Mouse (Mus musculus) cerebellum, postnatal 4 days (tissue): ENCODE data around the gene Ndufv1.
A peak's percentile ranks its signal among the peaks of the same experiment; 100 is the strongest.
"Not testable (repeated sequence)": the region's sequence is repeated elsewhere in the genome, so short reads cannot be mapped to it uniquely, and the experiment has no call there.

Experiments used
- DNase-seq, 2 experiments: peaks; one replicate each; pipeline ENCODE4 v3.0.0; 2022; ENCODE audit warnings: low spot score in 2 of 2, mixed read lengths in 1 of 2

The Ndufv1 gene

GRCm38 (mm10) chr19:4012432-4013022, at the start of gene Ndufv1:
TSS of gene Ndufv1 (minus strand) at chr19:4012806.
- peak; percentile 90 to 93 for DNase-seq

- no peak for DNase-seq
Observed at GRCm38 (mm10) chr19:4060899-4061465, 48.4 kb upstream of the Ndufv1 start.

- DNase-seq, result not testable (repeated sequence)
Observed at GRCm38 (mm10) chr19:4060044-4060898, 47.7 kb upstream of the Ndufv1 start.

- no peak for DNase-seq
Observed at GRCm38 (mm10) chr19:4059069-4059740, 46.6 kb upstream of the Ndufv1 start, which contains the start of gene Gstp3. TSS of gene Gstp3 (minus strand) at chr19:4059569.

DNA sequence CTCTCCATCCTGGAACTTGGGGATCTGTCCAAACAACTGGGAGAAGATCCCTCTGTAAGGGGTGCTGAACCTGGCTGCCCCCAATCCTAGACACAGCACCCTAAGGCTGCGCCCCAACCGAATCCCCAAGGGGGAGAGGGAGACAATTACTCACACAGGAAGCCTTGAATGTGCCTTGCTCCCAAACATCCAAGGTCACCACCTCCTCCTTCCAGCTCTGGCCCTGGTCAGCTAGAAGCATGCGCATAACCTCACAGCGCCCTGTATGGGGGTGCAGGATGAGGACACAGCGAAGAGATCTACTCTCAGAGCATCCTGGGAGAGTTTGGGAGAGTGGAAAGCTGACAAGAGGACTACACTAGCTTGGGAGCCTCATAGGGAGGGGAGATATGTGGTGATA, 46.0 kb upstream of the Ndufv1 start:
- DNase-seq, result no peak

- no peak for DNase-seq
Observed at GRCm38 (mm10) chr19:4057962-4058361, 45.4 kb upstream of the Ndufv1 start.

- no peak for DNase-seq
Observed at GRCm38 (mm10) chr19:4057389-4057788, 44.8 kb upstream of the Ndufv1 start.

DNA sequence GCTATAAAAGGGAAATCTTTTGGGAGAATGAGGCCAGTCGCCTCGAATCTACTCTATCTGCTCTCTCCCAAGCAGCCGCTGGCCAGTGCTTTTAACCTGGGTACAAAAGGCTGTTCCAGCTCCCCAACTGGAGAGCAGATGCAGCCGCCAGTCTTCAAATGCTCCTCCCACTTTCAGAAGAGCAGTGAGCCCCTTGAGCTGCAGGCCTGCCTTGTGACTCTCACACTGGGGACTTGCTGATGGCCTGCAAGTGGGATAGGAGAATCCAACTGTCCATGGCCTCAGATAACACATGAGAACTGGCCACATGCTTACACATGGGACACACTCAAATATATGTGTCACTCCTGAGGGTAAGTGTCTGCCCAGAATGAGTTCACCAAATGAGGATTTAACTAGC, 44.1 kb upstream of the Ndufv1 start:
- DNase-seq, result no peak

DNA sequence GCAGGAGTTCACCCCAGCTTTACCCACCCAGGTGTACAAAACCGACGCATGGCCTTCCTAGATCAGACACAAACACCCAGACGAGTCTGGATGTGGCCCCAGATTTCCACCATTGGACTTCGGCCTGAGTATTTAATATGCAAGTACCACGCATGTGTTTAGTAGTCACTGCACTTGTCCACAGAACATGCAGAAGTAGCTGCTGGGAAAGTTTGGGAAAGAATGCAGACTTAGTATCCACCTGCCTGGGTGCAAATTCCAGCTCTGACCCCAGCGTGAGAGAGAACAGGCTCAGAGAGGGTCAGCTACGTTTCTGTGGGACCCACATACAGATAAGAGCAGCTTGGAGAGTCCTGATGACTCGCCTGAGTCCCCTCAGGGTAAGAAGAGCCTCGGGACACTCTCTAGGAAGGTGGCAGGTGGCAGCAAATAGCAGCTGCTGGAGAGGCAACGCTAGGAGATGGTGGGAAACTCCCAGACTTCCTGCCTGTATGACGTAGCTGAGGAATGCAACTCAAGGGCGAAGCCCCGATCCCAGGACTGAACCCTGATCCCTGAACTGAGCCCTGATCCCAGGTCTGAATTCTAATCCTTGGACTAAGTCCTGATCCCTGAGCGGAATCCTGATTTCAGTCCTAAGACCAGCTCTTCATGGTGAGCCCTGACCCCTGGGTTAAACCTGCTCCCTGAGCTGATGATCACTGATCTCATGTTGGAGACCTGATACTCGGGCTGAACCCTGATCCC, 43.5 kb upstream of the Ndufv1 start:
- no peak for DNase-seq

DNA sequence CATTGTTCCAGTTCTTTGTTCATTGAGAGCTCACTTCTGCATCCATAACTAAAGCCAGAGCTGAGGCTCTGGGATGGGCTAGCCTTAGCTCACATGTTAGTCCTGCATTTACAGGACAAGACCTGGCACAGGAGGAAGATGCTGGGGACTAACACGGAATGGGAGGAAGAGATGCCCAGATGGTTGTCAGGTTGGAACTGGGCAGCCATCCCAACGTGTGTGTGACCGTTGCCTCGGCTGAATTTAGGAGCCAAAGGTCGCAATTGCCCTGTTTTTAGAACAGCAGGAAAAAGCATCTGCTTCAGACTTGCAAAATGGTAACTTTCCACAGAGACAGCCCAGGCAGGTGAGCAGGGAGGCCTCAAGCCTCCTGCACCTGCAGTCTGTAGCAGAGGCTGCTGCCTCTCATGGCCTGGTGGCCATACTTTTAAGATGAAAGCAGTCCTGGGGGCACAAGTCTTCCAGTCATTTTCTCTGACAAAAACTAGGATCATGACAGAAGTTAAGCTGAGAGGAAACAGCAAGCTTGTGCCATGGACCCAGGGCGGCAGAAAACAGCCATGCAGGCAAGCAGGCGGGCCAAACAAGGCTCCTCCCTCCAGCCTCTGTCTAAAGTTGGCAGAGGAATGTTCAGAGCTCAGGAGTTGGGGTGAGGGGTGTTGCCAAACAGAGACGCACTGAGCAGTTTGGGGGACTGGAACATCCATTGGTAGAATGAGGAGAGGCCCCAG, 42.8 kb upstream of the Ndufv1 start:
- no peak for DNase-seq

DNA sequence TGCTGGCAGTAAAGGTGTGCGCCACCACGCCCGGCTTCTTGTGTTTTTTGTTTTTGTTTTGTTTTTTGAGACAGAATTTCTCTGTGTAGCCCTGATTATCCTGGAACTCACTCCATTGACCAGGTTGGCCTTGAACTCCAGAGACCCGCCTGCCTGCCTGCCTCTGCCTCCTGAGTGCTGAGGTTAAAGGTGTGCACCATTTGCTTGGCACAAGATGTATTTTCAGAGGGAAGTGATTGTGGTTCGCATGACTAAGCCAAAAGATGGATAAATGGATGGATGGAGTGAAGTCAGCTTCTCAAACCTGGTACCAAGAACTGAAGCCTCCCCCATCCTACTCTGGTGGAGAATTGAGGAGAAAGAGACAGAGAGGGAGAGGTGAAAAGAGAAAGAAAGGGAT, 42.0 kb upstream of the Ndufv1 start:
- no peak for DNase-seq

GRCm38 (mm10) chr19:4052516-4053030, 40.0 kb upstream of the Ndufv1 start:
- no peak for DNase-seq

DNA sequence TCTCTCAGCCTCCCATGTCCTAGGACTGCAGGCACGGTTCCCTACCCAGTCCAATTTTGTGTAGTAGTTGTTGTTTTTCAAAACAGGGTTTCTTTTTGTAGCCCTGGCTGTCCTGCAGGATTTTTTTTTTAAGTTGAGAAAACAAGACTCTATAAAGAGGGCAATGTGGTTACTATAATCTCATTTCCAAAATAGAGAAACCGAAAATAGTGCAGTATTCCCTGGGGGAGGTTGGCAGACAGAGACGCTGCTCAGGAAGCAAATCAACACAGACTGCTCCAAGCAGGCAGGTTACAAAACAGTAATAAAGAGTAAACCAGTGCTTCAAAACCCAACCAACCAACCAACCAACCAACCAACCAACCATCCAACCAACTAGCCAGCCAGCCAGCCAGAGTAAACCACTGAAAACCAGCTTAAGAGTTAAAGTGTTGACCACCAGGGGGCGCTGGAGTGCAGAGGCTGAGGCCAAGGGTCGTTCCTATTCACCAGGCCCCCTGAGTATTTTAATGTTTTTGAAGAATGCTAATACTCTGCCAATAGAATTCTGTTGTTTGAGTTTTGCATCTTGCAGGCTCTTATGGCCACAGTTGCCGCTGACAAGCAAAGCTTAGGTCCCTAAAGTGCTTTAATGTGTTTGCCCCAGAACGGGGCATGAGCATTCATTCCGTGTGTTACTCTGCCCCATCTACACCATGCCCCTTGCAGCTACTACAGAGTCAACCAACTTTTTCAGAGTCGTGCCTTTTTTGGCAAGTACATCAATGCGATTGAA, 39.3 kb upstream of the Ndufv1 start:
- DNase-seq, result peak; percentile 56 to 70

GRCm38 (mm10) chr19:4051016-4051415, 38.4 kb upstream of the Ndufv1 start:
- DNase-seq, result no peak

DNA sequence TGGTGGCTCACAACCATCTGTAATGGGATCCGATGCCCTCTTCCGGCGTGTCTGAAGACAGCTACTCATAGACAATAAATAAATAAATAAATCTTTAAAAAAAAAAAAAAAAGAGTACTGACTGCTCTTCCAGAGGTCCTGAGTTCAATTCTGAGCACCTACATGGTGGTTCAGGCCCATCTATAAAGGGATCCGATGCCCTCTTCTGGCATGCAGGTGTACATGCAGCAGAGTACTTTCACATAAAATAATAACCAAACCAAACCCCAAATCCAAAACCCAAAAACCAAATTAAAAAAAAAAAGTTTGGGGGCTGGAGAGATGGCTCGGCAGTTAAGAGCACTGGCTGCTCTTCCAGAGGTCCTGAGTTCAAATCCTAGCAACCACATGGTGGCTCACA, 36.5 kb upstream of the Ndufv1 start:
- not testable (repeated sequence) for DNase-seq

DNA sequence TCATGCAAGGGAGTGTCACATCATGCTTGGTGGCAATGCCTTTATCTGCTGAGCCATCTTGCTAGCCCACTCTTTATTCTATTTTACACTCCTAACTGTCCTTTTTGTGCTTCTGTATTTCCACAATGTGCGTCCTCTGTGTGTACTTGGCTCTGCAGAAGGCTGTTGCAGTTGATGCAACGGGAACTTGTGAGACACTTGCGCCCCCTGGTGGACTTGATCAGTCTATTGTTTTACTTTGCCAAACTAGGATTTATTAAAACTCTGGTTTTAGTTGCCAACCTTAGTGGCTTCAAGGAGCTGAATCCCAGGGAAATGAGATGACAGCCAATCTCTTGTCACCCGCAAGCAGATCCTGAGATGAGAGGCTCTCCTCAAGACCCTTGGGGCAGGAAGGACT, 35.3 kb upstream of the Ndufv1 start:
- peak; percentile 59 to 79 for DNase-seq

GRCm38 (mm10) chr19:4046866-4047254, 34.3 kb upstream of the Ndufv1 start:
- no peak for DNase-seq

- peak in 1 of 2 experiments; percentile 55 for DNase-seq
Observed at GRCm38 (mm10) chr19:4045966-4046865, 33.6 kb upstream of the Ndufv1 start, which contains the start of gene Gstp2. TSS of gene Gstp2 (minus strand) at chr19:4046023.

GRCm38 (mm10) chr19:4044109-4044508, 31.5 kb upstream of the Ndufv1 start:
- DNase-seq, result not testable (repeated sequence)
